Mouse (Mus musculus) lung, embryonic 16.5 days (tissue): ENCODE data around the gene Gm37419. TPM values are rescaled to one million over a fixed set of nuclear protein-coding genes. Genes with fewer than 3 reads are reported as not detected.

Experiments
- ATAC-seq: fragments of 200-750 bp; cut with Nextera tagmentation; 2 replicates; pipeline ENCODE4 v1.8.0; 2017; ENCODE audit warnings: low read depth, mild to moderate bottlenecking, moderate library complexity
- H3K27ac ChIP-seq: fragments of 300-500 bp; sonication (generic); 2 replicates; pipeline ENCODE4 v1.5.1; 2014; ENCODE audit warnings: mild to moderate bottlenecking, control low read depth, low read length
- H3K27me3 ChIP-seq: fragments of 300-500 bp; sonication (generic); 2 replicates; pipeline ENCODE4 v1.6.1; 2014; ENCODE audit warnings: low read depth, low read length, mixed read lengths; ENCODE audit not compliant: control insufficient read depth, insufficient read depth
- H3K36me3 ChIP-seq: fragments of 300-500 bp; sonication (generic); 2 replicates; pipeline ENCODE4 v1.6.1; 2014; ENCODE audit warnings: low read length; ENCODE audit not compliant: control insufficient read depth, insufficient read depth
- H3K4me1 ChIP-seq: fragments of 300-500 bp; sonication (generic); replicated peaks from 2 replicates; pipeline ENCODE4 v1.6.1; 2014; ENCODE audit warnings: low read length, mixed read lengths; ENCODE audit not compliant: control insufficient read depth, insufficient read depth
- H3K4me2 ChIP-seq: fragments of 300-500 bp; sonication (generic); 2 replicates; pipeline ENCODE4 v1.6.1; 2014; ENCODE audit warnings: low read depth, low read length, control low read depth
- H3K4me3 ChIP-seq: fragments of 300-500 bp; sonication (generic); 2 replicates; pipeline ENCODE4 v1.5.1; 2014; ENCODE audit warnings: mild to moderate bottlenecking, low read length, control low read depth
- H3K9ac ChIP-seq: fragments of 300-500 bp; sonication (generic); 2 replicates; pipeline ENCODE4 v1.6.1; 2014; ENCODE audit warnings: low read length, control low read depth
- H3K9me3 ChIP-seq: fragments of 300-500 bp; sonication (generic); 2 replicates; pipeline ENCODE4 v1.6.1; 2016; ENCODE audit warnings: low read length; ENCODE audit not compliant: control insufficient read depth
- WGBS: fragments of 180-500 bp; shearing (Covaris S2); extraction: QIAGEN DNeasy Blood & Tissue Kit; methylation state at CpG from one replicate; pipeline ENCODE4 v1.1.7; 2014; 5-methylcytosine and 5-hydroxymethylcytosine counted together
- polyA plus RNA-seq: library from polyadenylated mRNA; unstranded; fragments of >200 nt; fragmentation: Nextera tagmentation; extraction: Ambion mirVana; gene quantifications from 2 replicates; pipeline ENCODE4 v1.2.1, GENCODE M21; 2015

Gm37419 gene
- polyA plus RNA-seq, 1 experiment from 2014 or later = not detected

GRCm38 (mm10) chr16:23982891-23983588 lies 5.2 kb upstream of the Gm37419 start:
- Histone ChIP-seq H3K4me2 (peak overlapping the region; percentile 96), H3K27ac (peak overlapping the region; percentile 86), H3K9ac (peak overlapping the region; percentile 55), H3K4me3 (peak overlapping the region; percentile 53), H3K9me3 (no peaks in the 10 kb centered on the region), H3K27me3 (peaks cover 17% of the 10 kb centered on the region), H3K4me1 (peaks cover 40% of the 10 kb centered on the region), H3K36me3 (no peaks in the 10 kb centered on the region)
- peak; percentile 18; the same call in 1 of the 2 replicates for ATAC-seq
- WGBS = under 1% methylated on average over 33 of the region's 33 CpGs

GRCm38 (mm10) chr16:23984183-23984582 lies 4.1 kb upstream of the Gm37419 start:
- no peak overlapping the region for H3K27ac ChIP-seq
- H3K27me3 ChIP-seq = peaks cover 17% of the 10 kb centered on the region
- peak overlapping the region; percentile 64 for H3K9ac ChIP-seq
- H3K4me1 ChIP-seq = peaks cover 40% of the 10 kb centered on the region
- peak overlapping the region; percentile 96 for H3K4me2 ChIP-seq
- under 1% methylated on average over 22 of the region's 22 CpGs for WGBS
- H3K4me3 ChIP-seq = peak overlapping the region; percentile 55
- no peaks in the 10 kb centered on the region for H3K9me3 ChIP-seq
- H3K36me3 ChIP-seq = no peaks in the 10 kb centered on the region
- ATAC-seq = peak; percentile 41

- peaks cover 42% of the 10 kb centered on the region for H3K4me1 ChIP-seq
- peak overlapping the region; percentile 96 for H3K4me2 ChIP-seq
- 2% methylated on average over 22 of the region's 22 CpGs for WGBS
- ATAC-seq = peak; percentile 18
- no peaks in the 10 kb centered on the region for H3K9me3 ChIP-seq
- no peaks in the 10 kb centered on the region for H3K36me3 ChIP-seq
- peaks cover 12% of the 10 kb centered on the region for H3K27me3 ChIP-seq
- peak overlapping the region; percentile 55 for H3K4me3 ChIP-seq
- H3K27ac ChIP-seq = peak overlapping the region; percentile 23; the same call in 1 of the 2 replicates
- peak overlapping the region; percentile 64 for H3K9ac ChIP-seq
Observed at GRCm38 (mm10) chr16:23984760-23985466, 3.4 kb upstream of the Gm37419 start.

- no peak overlapping the region for H3K9ac ChIP-seq
- H3K4me3 ChIP-seq = peak overlapping the region; percentile 55
- H3K27ac ChIP-seq = no peak overlapping the region
- peaks cover 44% of the 10 kb centered on the region for H3K4me1 ChIP-seq
- no peak for ATAC-seq
- H3K9me3 ChIP-seq = no peaks in the 10 kb centered on the region
- peak overlapping the region; percentile 96 for H3K4me2 ChIP-seq
- H3K27me3 ChIP-seq = peaks cover 7% of the 10 kb centered on the region
- H3K36me3 ChIP-seq = no peaks in the 10 kb centered on the region
- 4% methylated on average over 6 of the region's 6 CpGs for WGBS
Observed at GRCm38 (mm10) chr16:23985467-23985861, 2.8 kb upstream of the Gm37419 start.

- Histone ChIP-seq H3K4me2 (peak overlapping the region; percentile 96), H3K9me3 (no peaks in the 10 kb centered on the region), H3K36me3 (no peaks in the 10 kb centered on the region), H3K9ac (peak overlapping the region; percentile 88; the same call in 1 of the 2 replicates), H3K27me3 (peaks cover 5% of the 10 kb centered on the region), H3K4me1 (peaks cover 37% of the 10 kb centered on the region), H3K27ac (no peak overlapping the region), H3K4me3 (peak overlapping the region; percentile 84)
- ATAC-seq = no peak
- 11% methylated on average over 3 of the region's 3 CpGs for WGBS
Observed at GRCm38 (mm10) chr16:23986176-23986575, 2.1 kb upstream of the Gm37419 start.

- H3K9ac ChIP-seq = peak overlapping the region; percentile 88
- peaks cover 3% of the 10 kb centered on the region for H3K27me3 ChIP-seq
- peak overlapping the region; percentile 84 for H3K4me3 ChIP-seq
- H3K4me1 ChIP-seq = peaks cover 34% of the 10 kb centered on the region
- H3K4me2 ChIP-seq = peak overlapping the region; percentile 96
- no peaks in the 10 kb centered on the region; the same call in 1 of the 2 replicates for H3K36me3 ChIP-seq
- WGBS = 0% methylated on average over 17 of the region's 17 CpGs
- H3K27ac ChIP-seq = no peak overlapping the region
- ATAC-seq = no peak
- no peaks in the 10 kb centered on the region for H3K9me3 ChIP-seq
Observed at GRCm38 (mm10) chr16:23986871-23987270, 1.4 kb upstream of the Gm37419 start.

GRCm38 (mm10) chr16:23987341-23988156 lies 733 bp upstream of the Gm37419 start:
- no peaks in the 10 kb centered on the region for H3K9me3 ChIP-seq
- H3K4me2 ChIP-seq = peak overlapping the region; percentile 96
- ATAC-seq = no peak
- H3K27ac ChIP-seq = peak overlapping the region; percentile 98
- peaks cover 31% of the 10 kb centered on the region for H3K4me1 ChIP-seq
- H3K27me3 ChIP-seq = no peaks in the 10 kb centered on the region
- H3K36me3 ChIP-seq = no peaks in the 10 kb centered on the region; the same call in 1 of the 2 replicates
- under 1% methylated on average over 53 of the region's 64 CpGs for WGBS
- peak overlapping the region; percentile 84 for H3K4me3 ChIP-seq
- peak overlapping the region; percentile 88 for H3K9ac ChIP-seq

GRCm38 (mm10) chr16:23988157-23988465 lies 171 bp upstream of the Gm37419 start:
- no peaks in the 10 kb centered on the region for H3K27me3 ChIP-seq
- WGBS = 0% methylated on average over 13 of the region's 13 CpGs

More at GRCm38 (mm10) chr16:23988157-23988465, 171 bp upstream of the Gm37419 start:
- Histone ChIP-seq H3K4me1 (peaks cover 28% of the 10 kb centered on the region), H3K4me2 (peak overlapping the region; percentile 96), H3K36me3 (no peaks in the 10 kb centered on the region; the same call in 1 of the 2 replicates), H3K9me3 (no peaks in the 10 kb centered on the region), H3K4me3 (peak overlapping the region; percentile 84), H3K9ac (peak overlapping the region; percentile 88), H3K27ac (peak overlapping the region; percentile 98)
- no peak for ATAC-seq
